Mouse (Mus musculus): ENCODE data around the gene Armt1. TPM values are rescaled to one million over a fixed set of nuclear protein-coding genes. Genes with fewer than 3 reads are reported as not detected.
A peak's percentile ranks its signal among the peaks of the same experiment; 100 is the strongest.

Armt1 gene
- total RNA-seq (2014; fragmentation: Nextera tagmentation): 34.1 and 46.8 TPM in 2 replicates
- 44.6 and 52.3 TPM in 2 replicates for total RNA-seq (2017)

GRCm38 (mm10) chr10:4432123-4432931 lies at the start of gene Armt1, which contains the start of gene Rmnd1:
TSS of gene Armt1 (plus strand) at chr10:4432467.
TSS of gene Rmnd1 (minus strand) at chr10:4432388.
- ATAC-seq (replicated peaks; ENCODE audit: poor library complexity, severe bottlenecking): peak; percentile 83

DNA sequence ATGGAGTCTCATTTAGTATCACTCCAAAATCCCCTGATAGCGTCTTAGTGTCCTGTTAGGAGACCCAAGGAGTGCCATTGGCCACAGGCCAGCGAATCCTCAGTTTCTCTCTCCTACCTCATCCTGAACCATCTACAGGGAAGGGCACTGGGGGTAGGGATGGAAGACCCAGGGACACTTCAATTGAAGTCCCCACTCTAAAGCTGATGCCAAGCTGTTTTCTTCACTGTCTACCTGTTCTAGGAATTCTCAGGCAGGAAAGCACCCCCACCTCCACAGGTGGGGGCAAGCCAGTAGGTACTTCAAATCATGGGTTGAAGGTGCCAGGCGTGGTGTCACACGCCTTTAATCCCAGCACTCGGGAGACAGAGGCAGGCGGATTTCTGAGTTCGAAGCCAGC lies 48.0 kb upstream of the Armt1 start:
- no peak for ATAC-seq (replicated peaks; ENCODE audit: poor library complexity, severe bottlenecking)

DNA sequence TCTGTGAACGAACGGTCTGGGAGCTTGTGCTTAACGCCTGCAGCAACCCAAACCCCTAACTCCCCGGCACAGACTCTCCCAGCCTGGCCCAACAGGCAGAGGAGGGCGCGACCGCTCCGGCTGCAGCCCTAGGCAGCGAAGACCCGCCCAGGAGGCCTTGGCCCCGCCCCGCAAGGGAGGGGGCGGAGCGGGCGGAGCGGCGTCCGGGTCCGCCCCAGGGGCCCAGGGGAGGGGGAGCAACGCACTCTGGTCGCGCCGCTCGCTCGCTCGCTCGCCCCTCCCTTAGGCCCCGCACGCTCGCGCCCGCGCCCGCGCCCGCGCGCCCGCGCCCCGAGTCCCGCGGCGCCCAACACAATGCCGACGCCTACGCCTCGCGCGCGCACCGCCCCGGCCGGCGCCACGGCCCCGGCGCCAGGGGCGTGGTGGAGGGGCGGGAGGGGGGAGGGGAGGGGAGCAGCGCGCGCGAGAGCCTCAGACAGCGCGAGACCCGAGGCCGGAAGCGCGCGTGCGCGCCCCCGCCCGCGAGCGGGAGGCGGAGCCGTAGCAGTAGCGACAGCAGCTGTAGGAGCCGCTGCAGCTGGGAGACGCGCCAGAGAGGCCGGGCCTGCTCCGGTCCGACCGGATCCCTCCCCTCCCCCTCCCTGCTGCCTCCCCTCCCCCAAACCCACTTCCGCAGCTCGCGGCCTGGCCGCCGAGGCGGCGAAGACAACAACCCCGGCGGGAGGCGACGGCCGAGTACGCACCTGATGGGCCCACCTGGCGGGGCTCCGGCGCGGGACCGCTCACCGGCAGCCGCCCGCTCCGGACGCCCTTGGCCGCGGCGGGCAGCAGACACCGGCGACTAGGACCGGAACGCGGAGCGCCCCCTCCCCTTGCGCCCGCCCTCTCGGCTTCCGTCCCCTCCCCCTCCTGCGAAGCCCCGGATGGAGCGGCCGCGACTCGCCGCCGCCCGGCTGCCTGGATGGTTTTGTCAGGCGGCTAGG lies 45.4 kb upstream of the Armt1 start:
- peak; percentile 82 for ATAC-seq (replicated peaks; ENCODE audit: poor library complexity, severe bottlenecking)

DNA sequence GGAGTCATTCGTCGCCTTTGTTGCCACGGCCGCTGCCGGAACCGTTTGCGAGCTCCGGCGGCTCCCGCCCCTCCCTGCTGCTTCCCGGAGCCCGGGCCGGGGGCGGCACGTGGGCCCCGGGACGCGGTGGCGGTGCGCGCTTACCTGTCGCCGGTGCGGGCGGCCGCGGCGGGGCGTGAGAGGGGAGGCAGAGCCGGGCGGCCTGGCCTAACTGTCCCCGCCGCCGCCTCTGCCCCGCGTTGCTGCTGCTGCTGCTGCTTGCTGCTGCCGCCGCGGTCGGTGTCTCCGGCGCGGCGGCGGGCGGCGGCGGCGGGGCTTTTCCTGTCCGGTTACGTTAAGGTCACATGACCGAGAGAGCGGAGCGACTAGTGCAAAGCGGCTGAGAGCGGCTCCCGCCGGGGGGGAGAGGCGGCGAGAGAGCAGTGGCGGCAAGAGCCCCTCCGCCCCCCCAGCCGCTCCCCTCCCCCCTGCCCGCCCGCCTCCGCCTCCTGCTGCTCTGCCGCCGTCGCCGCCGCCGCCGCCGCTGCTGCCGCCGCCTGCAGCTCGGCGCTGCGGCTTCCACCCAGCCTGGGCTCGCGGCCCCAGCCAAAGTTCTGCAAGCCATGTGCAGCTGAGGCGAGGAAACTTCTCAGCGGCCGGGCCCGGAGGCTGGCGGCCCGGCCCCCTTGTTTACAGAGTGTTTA lies 44.4 kb upstream of the Armt1 start, which contains the start of gene Zbtb2:
Gene Zbtb2, minus strand, starts transcription at position 408 of the 683 bp plus-strand sequence.
- peak; percentile 16 for ATAC-seq (replicated peaks; ENCODE audit: poor library complexity, severe bottlenecking)

GRCm38 (mm10) chr10:4388384-4388745 lies 43.9 kb upstream of the Armt1 start:
- ATAC-seq (replicated peaks; ENCODE audit: poor library complexity, severe bottlenecking): no peak

DNA sequence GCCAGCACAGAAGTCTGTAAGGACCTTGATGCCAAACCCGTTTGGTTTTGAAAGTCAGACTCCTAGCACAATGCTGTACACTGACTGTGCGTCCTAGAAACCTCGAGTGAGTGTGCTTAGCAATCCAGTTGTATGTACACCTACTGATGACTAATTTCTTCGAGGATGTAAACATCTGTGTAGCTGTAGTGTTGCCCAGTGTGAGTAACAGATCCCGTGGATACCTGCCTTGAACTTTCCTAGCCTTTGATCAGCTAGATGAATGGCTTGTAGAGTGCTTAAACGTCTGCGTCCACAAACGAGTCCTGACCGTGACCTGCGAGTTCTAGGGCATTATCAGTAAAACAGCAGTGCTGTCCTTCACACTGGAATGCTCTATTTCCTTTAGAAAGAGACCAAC lies 43.2 kb upstream of the Armt1 start:
- ATAC-seq (replicated peaks; ENCODE audit: poor library complexity, severe bottlenecking): no peak

DNA sequence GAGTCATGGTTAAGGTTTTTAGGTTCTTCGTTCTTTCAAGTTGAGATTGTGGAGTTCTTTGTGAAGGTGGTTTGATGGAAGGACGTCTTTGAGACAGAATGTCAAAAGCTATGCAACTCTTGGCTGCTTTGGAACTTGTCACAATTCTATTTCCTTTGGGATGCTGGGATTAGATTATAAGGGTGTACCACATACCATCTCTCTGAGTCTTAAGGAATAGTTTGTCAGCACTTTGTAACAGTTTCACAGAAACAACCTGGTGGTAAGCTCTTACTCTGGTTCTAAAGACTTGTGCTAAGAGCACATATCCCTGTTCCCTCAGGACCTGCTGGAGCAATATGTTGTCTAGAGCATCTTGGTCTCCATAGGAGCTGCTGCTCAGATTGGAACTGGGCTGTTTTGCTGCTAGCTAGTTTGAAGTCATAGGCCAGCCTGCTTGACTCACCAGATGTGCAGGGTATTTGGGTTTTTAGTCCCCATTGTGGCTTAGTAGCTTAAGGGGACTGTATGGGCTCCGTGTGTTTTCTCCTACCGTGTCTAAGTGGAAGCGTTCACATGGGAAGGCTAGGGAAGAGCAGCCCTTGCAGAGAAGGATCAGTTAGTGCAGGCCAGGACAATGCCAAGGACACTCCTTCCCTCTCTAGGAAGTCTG lies 42.7 kb upstream of the Armt1 start:
- ATAC-seq (replicated peaks; ENCODE audit: poor library complexity, severe bottlenecking): no peak

- ATAC-seq (replicated peaks; ENCODE audit: poor library complexity, severe bottlenecking): no peak
These were observed 41.7 kb upstream of the Armt1 start for GRCm38 (mm10) chr10:4390550-4390949.

DNA sequence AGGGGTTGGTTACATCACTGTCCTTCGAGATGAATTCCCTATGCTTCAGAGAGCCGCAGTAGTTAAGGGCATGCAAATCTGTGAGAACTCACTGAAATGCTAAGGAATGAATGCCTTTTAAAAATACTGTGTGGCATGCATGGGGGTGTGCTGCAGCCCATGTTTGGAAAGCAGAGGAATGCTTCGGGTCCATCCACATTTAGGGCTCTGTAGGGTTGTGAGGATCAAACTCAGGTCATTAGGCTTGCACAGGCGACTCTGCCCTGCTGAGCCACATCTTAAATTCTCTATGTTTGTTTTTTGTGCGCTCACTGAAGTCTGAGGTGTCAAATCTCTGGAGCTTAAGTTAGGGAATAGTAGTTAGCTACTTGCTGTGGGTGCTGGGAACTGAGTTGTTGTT lies 41.2 kb upstream of the Armt1 start:
- ATAC-seq (replicated peaks; ENCODE audit: poor library complexity, severe bottlenecking): no peak

DNA sequence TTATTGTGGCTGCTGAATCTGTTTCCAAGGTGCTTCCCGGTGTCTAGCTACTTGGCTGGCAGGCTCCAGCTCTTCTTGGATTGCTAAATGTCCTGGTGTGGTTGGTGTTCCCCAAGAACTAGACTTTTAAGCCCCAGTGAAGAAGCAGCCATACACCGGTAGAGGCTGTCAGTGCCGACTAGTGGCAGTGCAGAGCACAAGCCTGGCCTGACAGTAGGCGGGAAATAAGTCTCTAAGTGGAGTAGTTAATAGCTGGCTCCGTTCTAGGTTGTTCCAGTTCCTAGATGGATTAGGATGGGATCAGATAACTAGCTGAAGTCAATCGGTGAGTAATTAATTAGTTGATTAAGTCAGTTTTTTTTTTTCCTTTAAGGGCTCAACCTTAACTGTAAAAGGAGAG lies 40.4 kb upstream of the Armt1 start:
- peak; percentile 41 for ATAC-seq (replicated peaks; ENCODE audit: poor library complexity, severe bottlenecking)

DNA sequence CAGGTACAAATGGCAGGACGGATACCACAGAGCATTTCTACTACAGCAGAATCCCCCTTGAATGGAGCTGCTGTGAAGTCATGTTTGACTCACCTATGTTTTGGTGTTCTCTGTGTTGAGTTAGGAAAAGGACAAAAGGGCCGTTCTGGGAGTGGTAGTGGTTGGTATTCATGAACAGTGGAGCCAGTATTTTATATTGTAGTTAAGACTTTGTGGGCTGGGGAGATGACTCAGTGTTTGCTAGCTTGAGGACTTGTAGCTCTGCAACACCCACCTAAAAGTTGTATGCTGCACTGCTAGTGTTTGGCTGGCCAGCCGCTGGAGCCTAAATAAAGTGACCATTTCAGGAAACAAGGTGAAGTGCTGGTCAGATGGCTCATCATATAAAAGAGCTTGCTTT lies 36.9 kb upstream of the Armt1 start:
- ATAC-seq (replicated peaks; ENCODE audit: poor library complexity, severe bottlenecking): no peak

- no peak for ATAC-seq (replicated peaks; ENCODE audit: poor library complexity, severe bottlenecking)
These were observed 34.2 kb upstream of the Armt1 start for GRCm38 (mm10) chr10:4398058-4398457.

DNA sequence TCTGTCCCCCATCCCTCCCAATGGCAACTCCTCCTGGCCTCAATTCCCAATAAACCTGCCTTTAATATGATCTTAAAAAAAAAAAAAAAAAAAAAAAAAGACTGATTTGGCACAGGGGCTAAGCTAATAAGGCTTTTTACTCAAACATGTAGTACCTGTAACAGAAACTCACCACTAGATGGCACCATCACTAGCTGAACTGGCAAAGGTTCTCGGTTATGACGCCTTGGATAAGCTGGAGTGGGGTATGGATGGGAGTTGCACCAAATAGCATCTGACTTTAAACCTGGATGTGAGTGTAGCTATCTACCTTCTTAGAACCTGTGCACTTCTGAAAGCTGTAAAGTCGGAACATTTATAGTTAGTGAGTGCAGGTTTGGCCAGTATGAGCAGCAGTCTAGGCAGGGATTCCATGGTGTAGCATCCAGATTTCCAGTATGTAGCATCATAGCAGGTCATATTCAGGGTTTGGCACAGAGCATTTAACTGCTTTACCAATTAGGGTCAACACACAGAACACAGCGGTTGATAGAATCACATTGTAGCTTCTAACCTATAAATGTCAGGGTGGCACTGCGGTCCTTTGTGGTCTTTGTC lies 27.3 kb upstream of the Armt1 start:
- peak; percentile 83 for ATAC-seq (replicated peaks; ENCODE audit: poor library complexity, severe bottlenecking)

GRCm38 (mm10) chr10:4405511-4405910 lies 26.8 kb upstream of the Armt1 start:
- no peak for ATAC-seq (replicated peaks; ENCODE audit: poor library complexity, severe bottlenecking)

DNA sequence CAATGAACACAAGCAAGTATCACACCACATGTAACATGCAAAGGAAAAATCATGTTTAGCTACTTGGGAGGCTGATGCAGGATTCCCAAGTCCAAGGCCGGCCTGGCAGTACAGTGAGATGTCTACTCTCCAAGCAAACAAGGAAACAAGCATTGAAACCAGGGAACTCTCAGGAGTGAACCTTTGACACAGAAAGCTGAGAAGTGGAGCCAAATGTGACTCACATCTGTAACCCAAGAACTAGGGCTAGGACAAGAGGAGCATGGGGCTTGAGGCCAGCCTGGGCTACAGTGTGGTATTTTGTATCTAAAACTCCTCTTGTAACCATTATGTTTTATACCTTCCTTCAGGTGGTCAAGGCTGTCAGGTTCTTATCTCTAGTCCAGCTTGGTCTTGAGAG lies 25.1 kb upstream of the Armt1 start:
- no peak for ATAC-seq (replicated peaks; ENCODE audit: poor library complexity, severe bottlenecking)

DNA sequence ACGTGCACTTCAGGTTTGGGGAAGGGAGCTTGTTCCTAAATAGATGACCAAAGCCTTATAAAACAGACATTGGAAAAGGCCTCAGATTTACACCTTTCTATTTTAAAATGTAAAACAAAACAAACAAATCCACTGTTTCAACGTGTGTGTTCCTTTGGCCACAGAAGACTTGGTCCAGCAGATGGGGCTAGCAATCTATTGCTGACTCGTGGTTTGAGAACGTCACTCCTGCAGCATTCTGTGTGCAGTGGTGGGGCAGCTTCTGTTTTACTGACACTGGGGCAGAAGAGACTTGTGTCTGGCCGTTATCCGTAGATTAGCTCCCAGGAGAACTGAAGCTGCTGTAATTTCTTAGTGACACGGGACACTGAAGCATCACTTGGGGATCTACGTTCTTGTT lies 7.0 kb upstream of the Armt1 start:
- 0 out of 2 replicates have a peak, but pooled peaks have one; percentile 37 for ATAC-seq (replicated peaks; ENCODE audit: poor library complexity, severe bottlenecking)

GRCm38 (mm10) chr10:4430399-4430798 lies 1.9 kb upstream of the Armt1 start:
- ATAC-seq (replicated peaks; ENCODE audit: poor library complexity, severe bottlenecking): peak; percentile 44

GRCm38 (mm10) chr10:4430826-4431225 lies 1.4 kb upstream of the Armt1 start:
- ATAC-seq (replicated peaks; ENCODE audit: poor library complexity, severe bottlenecking): no peak

GRCm38 (mm10) chr10:4431746-4432122 lies 533 bp upstream of the Armt1 start:
- no peak for ATAC-seq (replicated peaks; ENCODE audit: poor library complexity, severe bottlenecking)
